Mouse (Mus musculus): ENCODE measurements around the gene Rd3l. TPM values are rescaled to one million over a fixed set of nuclear protein-coding genes. Genes with fewer than 3 reads are reported as not detected.

Rd3l gene
- polyA plus RNA-seq (2015; fragmentation: Nextera tagmentation; extraction: Ambion mirVana), result not detected in 2 replicates

DNA sequence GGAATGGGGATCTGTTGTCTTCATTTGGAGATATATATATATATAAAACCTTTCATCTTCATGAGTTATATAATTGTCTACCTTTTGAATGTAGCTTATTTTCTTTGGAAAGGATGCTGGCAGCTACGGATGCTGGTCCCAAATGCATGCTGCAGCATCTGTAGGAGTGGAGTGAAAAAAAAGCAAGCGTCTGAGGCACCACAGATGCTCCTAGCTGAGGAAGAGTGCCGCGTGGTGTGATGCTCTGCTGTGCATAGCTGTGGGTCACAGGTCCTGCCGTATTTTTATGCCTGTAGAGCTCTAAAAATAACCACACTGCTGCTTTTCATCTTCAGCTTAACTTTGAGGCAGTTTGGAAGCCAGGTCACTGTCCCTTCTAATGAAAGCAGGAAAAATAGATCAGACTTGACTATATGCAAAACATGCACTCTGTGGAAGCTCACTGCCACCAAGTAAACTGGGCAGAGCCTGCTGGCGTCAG, at the start of gene Rd3l:
Gene Rd3l, minus strand, starts transcription at position 431 of the 481 bp plus-strand sequence.
- Histone ChIP-seq H3K4me2 (no peak within 1 kb of the TSS), H3K4me3 (replicated peaks) (no peak within 1 kb of the TSS), H3K9ac (no peak within 1 kb of the TSS), H3K27me3 (peaks cover 8% of the 10 kb centered on the region), H3K9me3 (replicated peaks) (no peaks in the 10 kb centered on the region), H3K36me3 (no peaks in the 10 kb centered on the region), H3K27ac (no peak within 1 kb of the TSS), H3K4me1 (no peaks in the 10 kb centered on the region)
- no peak for ATAC-seq (replicated peaks; ENCODE audit: low FRiP score)
- 60% methylated on average over 6 of the region's 6 CpGs for WGBS

DNA sequence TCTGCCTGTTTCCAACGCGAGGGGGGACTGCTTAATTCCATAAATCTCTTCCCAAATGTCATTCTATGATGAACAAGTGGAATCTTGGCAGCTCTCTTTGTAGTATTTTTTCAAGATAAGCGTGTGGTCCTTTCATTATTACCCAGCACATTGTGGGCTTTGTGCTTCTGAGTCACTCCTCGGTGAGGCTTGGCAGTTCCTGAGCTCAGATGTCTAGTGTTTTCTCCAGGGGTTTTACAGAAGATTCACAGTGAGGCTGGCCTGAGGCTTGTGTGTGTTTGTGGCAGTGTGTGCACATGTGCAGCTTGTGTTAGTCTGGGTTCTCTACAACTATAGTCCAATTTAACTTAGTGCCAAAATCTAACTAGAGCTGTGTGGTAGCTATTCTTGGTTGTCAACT, 46.3 kb upstream of the Rd3l start:
- H3K9me3 ChIP-seq (replicated peaks), result no peaks in the 10 kb centered on the region
- WGBS, result 66% methylated on average over 4 of the region's 4 CpGs
- no peak overlapping the region for H3K4me3 ChIP-seq (replicated peaks)
- no peak overlapping the region for H3K9ac ChIP-seq
- no peaks in the 10 kb centered on the region for H3K27me3 ChIP-seq
- H3K27ac ChIP-seq, result no peak overlapping the region
- no peak overlapping the region for H3K4me2 ChIP-seq
- no peaks in the 10 kb centered on the region for H3K4me1 ChIP-seq
- no peaks in the 10 kb centered on the region for H3K36me3 ChIP-seq
- ATAC-seq (replicated peaks; ENCODE audit: low FRiP score), result no peak

DNA sequence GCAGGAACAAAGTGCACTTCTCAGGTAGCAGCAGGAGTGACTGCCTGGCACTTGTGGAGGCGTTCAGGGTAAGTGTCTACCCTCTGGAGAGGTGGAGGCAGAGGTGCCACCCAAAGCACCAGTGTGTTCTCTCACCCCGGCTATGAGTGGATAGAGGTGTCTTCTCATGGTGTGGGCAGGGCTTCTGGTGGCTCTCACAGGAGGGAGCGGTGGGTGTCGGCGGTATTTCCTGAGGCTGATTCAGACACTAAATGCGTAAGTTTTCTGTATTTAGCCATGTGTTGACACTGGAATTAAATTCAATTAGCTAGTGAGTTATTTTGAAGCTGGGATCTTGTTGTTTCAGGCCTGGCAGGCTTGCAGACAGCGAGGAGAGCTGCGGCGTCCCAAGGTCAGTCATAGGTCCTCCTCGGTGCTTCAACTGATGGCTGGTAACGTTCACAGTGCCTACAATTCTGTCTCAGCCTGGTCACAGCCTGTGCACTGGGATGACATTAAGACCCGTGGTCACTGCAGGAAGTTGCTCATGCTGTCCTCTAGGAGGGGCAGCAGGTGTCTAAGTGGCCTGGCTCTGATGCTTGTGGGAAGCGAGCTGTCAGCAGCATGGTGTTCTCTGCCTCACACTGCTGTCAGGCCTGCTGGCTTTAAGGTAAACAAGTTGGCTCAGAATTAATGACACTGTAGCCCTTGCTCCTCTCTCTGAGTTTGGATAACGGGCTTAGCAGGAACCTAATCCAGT, 45.0 kb upstream of the Rd3l start:
- no peak for ATAC-seq (replicated peaks; ENCODE audit: low FRiP score)
- Histone ChIP-seq H3K9ac (no peak overlapping the region), H3K9me3 (replicated peaks) (peaks cover 8% of the 10 kb centered on the region), H3K4me2 (no peak overlapping the region), H3K27me3 (no peaks in the 10 kb centered on the region), H3K36me3 (no peaks in the 10 kb centered on the region), H3K27ac (no peak overlapping the region), H3K4me3 (replicated peaks) (no peak overlapping the region), H3K4me1 (no peaks in the 10 kb centered on the region)
- WGBS, result 74% methylated on average over 14 of the region's 14 CpGs

DNA sequence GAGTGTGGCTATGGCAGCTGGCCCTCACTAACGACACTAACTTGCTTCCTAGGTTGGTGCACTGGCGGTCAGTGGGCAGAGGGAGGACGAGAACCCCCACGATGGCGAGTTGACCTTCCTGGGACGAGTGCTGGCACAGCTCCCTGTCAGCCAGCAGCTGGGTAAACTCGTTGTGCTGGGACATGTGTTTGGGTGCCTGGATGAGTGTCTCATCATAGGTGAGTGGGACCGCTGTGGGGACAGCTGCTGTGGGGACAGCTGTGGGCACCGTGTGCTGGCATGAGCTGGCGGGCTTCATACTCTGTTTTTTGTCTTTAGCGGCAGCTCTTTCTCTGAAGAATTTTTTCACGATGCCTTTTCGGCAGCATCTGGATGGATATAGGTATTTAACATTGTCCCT, 44.3 kb upstream of the Rd3l start:
- WGBS, result 86% methylated on average over 13 of the region's 13 CpGs
- no peak for ATAC-seq (replicated peaks; ENCODE audit: low FRiP score)
- Histone ChIP-seq H3K9me3 (replicated peaks) (peaks cover 11% of the 10 kb centered on the region), H3K4me3 (replicated peaks) (no peak overlapping the region), H3K36me3 (no peaks in the 10 kb centered on the region), H3K4me2 (no peak overlapping the region), H3K27ac (no peak overlapping the region), H3K9ac (no peak overlapping the region), H3K27me3 (no peaks in the 10 kb centered on the region), H3K4me1 (no peaks in the 10 kb centered on the region)

DNA sequence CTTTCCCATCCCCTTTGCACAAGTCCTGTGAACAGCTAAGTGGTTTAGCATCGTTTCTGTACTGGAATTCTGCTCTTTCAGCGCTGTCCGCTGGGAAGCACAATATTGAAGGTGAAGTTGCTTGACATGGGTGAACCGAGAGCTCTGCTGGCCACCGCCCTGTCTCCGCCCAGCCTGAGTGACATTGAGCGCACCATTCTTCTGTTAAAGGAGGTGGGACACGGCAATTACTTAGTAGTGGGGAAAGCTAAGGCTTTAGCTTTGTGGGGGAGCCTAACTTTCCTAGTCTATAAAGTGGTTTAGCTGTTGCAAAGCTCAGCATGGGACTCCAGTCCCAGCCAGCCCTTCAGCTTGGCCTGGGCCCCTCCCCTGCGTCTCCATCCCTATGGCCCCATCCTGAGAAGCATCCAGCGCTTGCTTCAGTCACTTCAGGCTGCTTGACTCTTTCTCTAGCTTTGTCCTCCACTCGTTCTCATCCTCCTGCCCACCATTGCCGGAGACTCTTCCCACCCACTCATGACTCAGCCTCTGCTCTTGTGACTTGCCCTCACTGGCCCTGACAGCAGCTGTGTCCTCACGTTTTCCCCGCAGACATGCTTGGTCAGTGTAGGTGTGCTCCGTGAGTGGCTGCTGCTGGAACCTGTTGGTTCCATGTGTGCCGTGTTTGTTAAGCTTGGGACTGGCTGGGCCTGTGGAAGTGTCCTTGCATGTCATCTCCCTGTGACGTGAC, 43.6 kb upstream of the Rd3l start:
- no peaks in the 10 kb centered on the region for H3K4me1 ChIP-seq
- H3K4me3 ChIP-seq (replicated peaks), result no peak overlapping the region
- no peak overlapping the region for H3K4me2 ChIP-seq
- H3K27ac ChIP-seq, result no peak overlapping the region
- WGBS, result 81% methylated on average over 17 of the region's 17 CpGs
- no peaks in the 10 kb centered on the region for H3K36me3 ChIP-seq
- H3K27me3 ChIP-seq, result no peaks in the 10 kb centered on the region
- H3K9me3 ChIP-seq (replicated peaks), result peaks cover 13% of the 10 kb centered on the region
- ATAC-seq (replicated peaks; ENCODE audit: low FRiP score), result no peak
- H3K9ac ChIP-seq, result no peak overlapping the region

DNA sequence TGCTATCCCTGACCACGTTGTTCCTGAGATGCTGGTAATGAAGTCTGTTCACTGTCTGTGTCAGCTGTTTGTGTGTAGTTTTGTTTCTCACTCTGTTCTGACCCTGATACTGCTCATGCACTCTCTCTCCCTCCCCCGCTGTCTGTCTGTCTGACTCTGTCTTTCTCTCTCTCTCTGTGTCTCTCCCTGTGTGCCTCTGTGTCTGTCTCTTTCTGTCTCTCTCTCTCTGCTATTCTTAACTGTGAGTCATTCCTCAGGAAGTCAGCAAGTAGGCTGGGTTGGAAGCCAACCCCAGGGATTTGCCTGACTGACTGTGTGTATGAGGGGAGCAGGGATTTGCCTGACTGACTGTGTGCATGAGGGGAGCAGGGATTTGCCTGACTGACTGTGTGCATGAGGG, 42.2 kb upstream of the Rd3l start:
- H3K36me3 ChIP-seq, result no peaks in the 10 kb centered on the region
- no peak for ATAC-seq (replicated peaks; ENCODE audit: low FRiP score)
- H3K27me3 ChIP-seq, result no peaks in the 10 kb centered on the region

DNA sequence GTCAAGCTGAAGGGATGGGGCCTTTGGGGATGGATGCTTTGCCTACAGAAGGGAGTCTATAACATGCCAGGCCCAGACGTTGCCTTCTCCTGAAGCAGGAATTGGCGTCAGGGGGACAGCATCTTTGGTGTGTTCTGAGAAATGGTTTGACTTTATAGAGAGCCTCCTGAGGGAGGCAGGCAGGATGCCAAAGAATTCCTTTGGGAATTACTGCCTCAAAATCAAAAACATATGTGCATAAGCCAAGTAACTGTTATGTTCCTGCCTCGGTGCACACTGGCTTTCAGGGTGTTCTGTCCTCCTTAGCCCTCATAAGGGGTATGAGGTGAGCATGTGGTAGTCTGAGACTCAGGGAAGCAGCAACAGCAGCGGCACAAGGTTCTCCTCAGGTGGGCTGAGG, 35.2 kb upstream of the Rd3l start:
- no peak overlapping the region for H3K27ac ChIP-seq
- no peak overlapping the region for H3K9ac ChIP-seq
- no peaks in the 10 kb centered on the region for H3K27me3 ChIP-seq
- H3K4me2 ChIP-seq, result no peak overlapping the region
- peaks cover 14% of the 10 kb centered on the region for H3K4me1 ChIP-seq
- H3K36me3 ChIP-seq, result no peaks in the 10 kb centered on the region
- 72% methylated on average over 4 of the region's 4 CpGs for whole genome bisulfite sequencing
- no peak for ATAC-seq (replicated peaks; ENCODE audit: low FRiP score)
- H3K4me3 ChIP-seq (replicated peaks), result no peak overlapping the region
- peaks cover 7% of the 10 kb centered on the region; the same call in 1 of the 2 replicates for H3K9me3 ChIP-seq (replicated peaks)

More for the DNA sequence above, 42.2 kb upstream of the Rd3l start:
- no peak overlapping the region for H3K9ac ChIP-seq
- H3K4me2 ChIP-seq, result no peak overlapping the region
- no peak overlapping the region for H3K27ac ChIP-seq
- WGBS, result 80% methylated on average over 2 of the region's 2 CpGs
- no peaks in the 10 kb centered on the region for H3K4me1 ChIP-seq
- peaks cover 13% of the 10 kb centered on the region for H3K9me3 ChIP-seq (replicated peaks)
- no peak overlapping the region for H3K4me3 ChIP-seq (replicated peaks)

DNA sequence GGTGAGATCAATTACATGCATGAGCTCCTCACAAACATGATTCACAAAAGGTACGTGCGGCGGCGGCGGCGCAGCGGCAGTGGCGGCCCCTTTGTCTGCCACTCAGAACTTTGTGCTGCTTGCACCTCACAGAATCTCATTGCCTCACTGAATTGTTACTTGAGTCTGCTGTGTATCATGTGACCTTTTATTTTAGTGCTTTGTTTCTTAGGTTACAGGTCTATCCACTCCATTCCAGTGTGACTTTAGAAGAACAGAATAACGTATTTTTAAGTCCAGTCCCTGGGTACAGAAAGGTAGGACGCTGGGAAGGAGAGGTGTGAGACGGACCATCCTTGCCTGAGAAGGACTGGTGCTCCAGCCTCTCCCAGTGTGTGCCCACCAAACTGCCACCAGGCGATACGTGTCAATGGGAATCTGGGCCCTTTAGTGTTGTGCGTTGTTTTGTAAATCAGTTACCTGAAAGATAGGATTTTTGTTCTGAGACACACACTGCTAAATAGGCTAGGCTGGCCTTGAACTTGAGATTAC, 32.2 kb upstream of the Rd3l start:
- peaks cover 14% of the 10 kb centered on the region for H3K4me1 ChIP-seq
- H3K4me3 ChIP-seq (replicated peaks), result peak overlapping the region; percentile 27
- H3K27me3 ChIP-seq, result no peaks in the 10 kb centered on the region
- H3K36me3 ChIP-seq, result no peaks in the 10 kb centered on the region
- WGBS, result 23% methylated on average over 14 of the region's 14 CpGs
- H3K9ac ChIP-seq, result 0 out of 2 replicates have a peak overlapping the region, but pooled peaks have one; percentile 15
- H3K27ac ChIP-seq, result peak overlapping the region; percentile 84
- peak overlapping the region; percentile 54 for H3K4me2 ChIP-seq
- ATAC-seq (replicated peaks; ENCODE audit: low FRiP score), result peak; percentile 68
- no peaks in the 10 kb centered on the region for H3K9me3 ChIP-seq (replicated peaks)

DNA sequence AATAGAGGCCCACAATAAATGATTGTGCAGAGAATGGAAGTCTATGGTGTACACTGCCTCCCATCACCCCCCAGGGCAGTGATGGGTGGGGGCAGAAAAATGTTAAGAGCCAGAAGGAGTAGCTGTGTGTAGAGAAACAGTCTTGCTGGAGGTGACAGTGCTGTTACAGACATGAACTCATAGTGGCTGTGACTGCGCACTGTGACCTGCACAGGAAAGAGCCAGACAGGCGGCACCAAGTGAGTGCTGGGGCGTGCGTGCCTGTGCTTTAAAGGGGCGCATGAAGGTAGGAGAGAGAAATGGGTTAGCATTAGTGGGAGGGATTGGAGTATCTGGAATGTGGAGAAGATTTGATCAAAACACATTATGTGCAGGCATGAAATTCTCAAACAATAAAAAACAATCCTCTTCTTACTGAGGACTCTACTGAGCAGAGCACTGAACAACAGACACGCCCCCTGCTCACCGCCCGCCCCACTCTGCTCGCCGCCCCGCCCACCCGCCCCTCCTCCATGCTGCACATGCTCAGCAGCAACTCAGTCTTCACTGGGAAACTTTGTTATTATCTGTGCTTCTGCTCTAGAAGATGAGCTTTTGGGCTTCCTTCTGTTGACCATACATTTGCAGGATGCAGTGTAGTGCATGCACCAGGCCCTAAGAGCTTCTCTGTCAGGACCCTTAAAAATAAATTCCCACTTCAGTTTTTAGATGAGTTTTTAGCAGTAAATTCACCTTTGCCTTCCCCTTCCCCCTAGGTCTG, 31.6 kb upstream of the Rd3l start:
- Histone ChIP-seq H3K27ac (peak overlapping the region; percentile 84), H3K27me3 (no peaks in the 10 kb centered on the region), H3K36me3 (no peaks in the 10 kb centered on the region), H3K9me3 (replicated peaks) (no peaks in the 10 kb centered on the region), H3K4me1 (peaks cover 14% of the 10 kb centered on the region), H3K4me3 (replicated peaks) (peak overlapping the region; percentile 27), H3K4me2 (peak overlapping the region; percentile 54), H3K9ac (0 out of 2 replicates have a peak overlapping the region, but pooled peaks have one; percentile 15)
- WGBS, result 28% methylated on average over 12 of the region's 12 CpGs
- peak; percentile 96 for ATAC-seq (replicated peaks; ENCODE audit: low FRiP score)

DNA sequence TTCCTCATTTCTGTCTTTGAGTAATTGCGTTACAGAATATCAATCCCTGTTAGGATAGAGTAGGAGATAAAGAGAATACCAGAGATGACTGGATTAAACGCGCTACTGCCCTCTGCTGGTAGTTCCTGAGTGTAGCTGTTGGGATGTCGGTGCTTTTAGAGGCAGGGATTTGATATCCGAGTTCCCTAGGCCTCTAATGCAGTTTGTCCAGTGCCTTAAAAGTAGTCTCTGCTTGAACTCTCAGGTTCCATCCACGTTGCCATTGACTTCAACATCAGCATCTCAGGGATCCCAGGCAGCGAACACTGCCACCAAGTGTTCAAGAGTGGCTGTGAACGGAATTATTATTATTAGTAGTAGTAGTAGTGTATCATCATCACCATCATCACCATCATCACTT, 20.1 kb upstream of the Rd3l start:
- ATAC-seq (replicated peaks; ENCODE audit: low FRiP score), result no peak
- Histone ChIP-seq H3K9me3 (replicated peaks) (0 out of 2 replicates have a peak, but pooled peaks cover under 1% of the 10 kb centered on the region), H3K27me3 (no peaks in the 10 kb centered on the region), H3K9ac (no peak overlapping the region), H3K27ac (no peak overlapping the region), H3K4me2 (no peak overlapping the region), H3K4me1 (no peaks in the 10 kb centered on the region), H3K4me3 (replicated peaks) (no peak overlapping the region), H3K36me3 (no peaks in the 10 kb centered on the region)
- 19% methylated on average over 8 of the region's 8 CpGs for WGBS

DNA sequence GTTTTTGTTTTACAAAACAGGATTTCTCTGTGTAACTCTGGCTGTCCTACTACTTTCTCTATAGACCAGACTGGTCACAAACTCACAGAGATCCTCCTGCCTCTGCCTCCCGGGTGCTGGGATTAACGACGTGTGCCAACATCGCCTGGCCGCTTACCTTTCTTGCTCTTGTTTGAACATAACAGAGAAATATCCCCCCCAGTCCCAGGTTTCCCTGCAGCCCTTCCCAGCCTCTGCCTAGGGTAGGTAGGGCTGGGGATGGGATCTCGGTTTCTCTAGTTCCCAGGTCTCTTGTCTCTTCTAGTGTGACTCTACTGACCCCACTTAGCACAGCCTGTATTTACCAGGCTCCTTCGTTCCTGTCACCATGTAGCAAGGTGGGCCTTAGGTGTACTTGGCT, 18.6 kb upstream of the Rd3l start:
- H3K9ac ChIP-seq, result no peak overlapping the region
- ATAC-seq (replicated peaks; ENCODE audit: low FRiP score), result no peak
- 91% methylated on average over 7 of the region's 7 CpGs for WGBS

More for the DNA sequence above, 18.6 kb upstream of the Rd3l start:
- Histone ChIP-seq H3K27me3 (no peaks in the 10 kb centered on the region), H3K4me2 (no peak overlapping the region), H3K9me3 (replicated peaks) (0 out of 2 replicates have a peak, but pooled peaks cover 7% of the 10 kb centered on the region), H3K4me3 (replicated peaks) (no peak overlapping the region), H3K36me3 (no peaks in the 10 kb centered on the region), H3K4me1 (no peaks in the 10 kb centered on the region), H3K27ac (no peak overlapping the region)
